8 mouse cellular contexts compared by ENCODE assay signal in genomic region chr4:133451536-133451935, GRCm38 (mm10). TPM values are rescaled to one million over a fixed set of nuclear protein-coding genes. Genes with fewer than 3 reads are reported as not detected.
DNase-seq lines count a peak whose midpoint lies in the region; ATAC-seq lines count a peak whose summit lies in the region.

No protein-coding gene starts in this region.

- no peak for ATAC-seq in CD4-positive, CD25-positive, alpha-beta regulatory T cell, adult 4 months

- peak; percentile 86 for DNase-seq in CD4-positive, CD25-positive, alpha-beta regulatory T cell, adult 2 months (ENCODE audit: low read depth, low spot score)
- peak; percentile 67 for DNase-seq in T-cell, adult 2 months (ENCODE audit: low spot score)
- peak; percentile 88 to 92 for DNase-seq in cerebellum, postnatal 4 days (ENCODE audit: low spot score in 2 of 2)
- DNase-seq in gastrocnemius, postnatal 4 days (ENCODE audit: low spot score in 2 of 2) = peak; percentile 81 to 84
- DNase-seq in layer of hippocampus, adult 9-11 months = peak; percentile 49
- DNase-seq in lung, postnatal 36 days = peak; percentile 91
- DNase-seq in spleen, adult 18-20 months = peak; percentile 58 to 86

RNA-seq across cellular contexts. Expression of gene Tent5b, which starts 28.4 kb away (rescaled TPM):
- polyA plus RNA-seq in CD4-positive, CD25-positive, alpha-beta regulatory T cell, adult 4 months (2017; shearing (Covaris generic)) = not detected
- total RNA-seq in gastrocnemius, postnatal 4 days (2021) = under 1 TPM; 0.57 to 0.74 TPM

RNA-seq across cellular contexts. Expression of gene Trnp1, which starts 46.8 kb away (rescaled TPM):
- polyA plus RNA-seq in CD4-positive, CD25-positive, alpha-beta regulatory T cell, adult 4 months (2017; shearing (Covaris generic)) = not detected
- 1 to 10 TPM; 3.4 to 4.6 TPM for total RNA-seq in gastrocnemius, postnatal 4 days (2021)
